Mouse (Mus musculus) central nervous system, embryonic 11.5 days (tissue): ENCODE data around the gene Efhc2. TPM values are rescaled to one million over a fixed set of nuclear protein-coding genes. Genes with fewer than 3 reads are reported as not detected.

Experiments used
- polyA plus RNA-seq: library from polyadenylated mRNA; depleted of rRNA; stranded (reverse); fragments of >200 nt; gene quantifications from 2 replicates; pipeline ENCODE4 v1.2.3, GENCODE M21; 2012; rRNA removed

Efhc2 gene
- polyA plus RNA-seq = 0.24 and 0.39 TPM in 2 replicates

DNA sequence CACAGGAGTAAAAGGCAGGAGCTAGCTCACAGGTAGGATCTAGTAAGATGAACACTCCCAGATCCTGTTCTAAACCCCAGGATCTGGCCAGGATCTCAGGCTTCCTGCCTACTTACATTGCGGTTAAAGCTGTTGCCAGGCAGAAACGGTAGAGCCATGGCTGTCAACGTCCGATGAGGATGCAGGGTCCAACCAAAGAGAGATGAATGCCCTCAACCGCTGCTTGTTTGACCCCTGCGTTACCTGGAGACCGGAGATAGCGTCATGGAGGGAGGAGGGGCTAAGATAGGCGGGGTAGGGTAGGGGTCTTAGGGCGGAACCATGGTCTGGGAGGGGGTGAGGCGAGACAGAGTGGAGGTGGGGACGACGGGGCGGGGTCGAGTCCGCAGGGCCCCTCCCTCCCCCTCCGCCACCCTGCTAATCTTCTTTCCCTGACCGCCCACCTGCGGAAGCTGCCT lies at the start of gene Efhc2:
Efhc2 (minus strand) TSS at position 243 of the 458 bp plus-strand sequence.

